Mouse (Mus musculus): ENCODE data around the gene Steap4. TPM values are rescaled to one million over a fixed set of nuclear protein-coding genes. Genes with fewer than 3 reads are reported as not detected.

The Steap4 gene
- total and polyA plus RNA-seq, 2 experiments from 2014 or later, result 0.43 to 0.46 TPM

GRCm38 (mm10) chr5:7959286-7959685 is 971 bp upstream of the Steap4 start:
- no peaks in the 10 kb centered on the region for H3K27me3 ChIP-seq (ENCODE audit: insufficient read depth, low read length)
- 88% methylated on average over 6 of the region's 6 CpGs for WGBS
- H3K4me2 ChIP-seq (ENCODE audit: low read depth), result no peak overlapping the region
- no peaks in the 10 kb centered on the region for H3K36me3 ChIP-seq (ENCODE audit: insufficient read depth)
- ATAC-seq, result no peak
- no peak for TF ChIP-seq CTCF (IDR thresholded peaks at IDR 0.05; ENCODE audit: low read depth)
- no peak for DNase-seq
- H3K4me3 ChIP-seq (ENCODE audit: low read depth, low read length), result no peak overlapping the region
- no peak overlapping the region for H3K27ac ChIP-seq (ENCODE audit: low read depth, low read length)
- no peak overlapping the region for H3K9ac ChIP-seq
- H3K9me3 ChIP-seq (ENCODE audit: low read length), result no peaks in the 10 kb centered on the region
- no peaks in the 10 kb centered on the region for H3K4me1 ChIP-seq (ENCODE audit: insufficient read depth)

GRCm38 (mm10) chr5:7961113-7961512 is 856 bp downstream of the Steap4 start:
- no peak overlapping the region for H3K27ac ChIP-seq (ENCODE audit: low read depth, low read length)
- H3K4me1 ChIP-seq (ENCODE audit: insufficient read depth), result no peaks in the 10 kb centered on the region
- 87% methylated on average over 7 of the region's 7 CpGs for WGBS
- no peaks in the 10 kb centered on the region for H3K9me3 ChIP-seq (ENCODE audit: low read length)
- ATAC-seq (no peak), DNase-seq (no peak)
- TF ChIP-seq CTCF (IDR thresholded peaks at IDR 0.05; ENCODE audit: low read depth), result no peak
- H3K4me3 ChIP-seq (ENCODE audit: low read depth, low read length), result no peak overlapping the region
- H3K27me3 ChIP-seq (ENCODE audit: insufficient read depth, low read length), result no peaks in the 10 kb centered on the region
- H3K9ac ChIP-seq, result no peak overlapping the region
- no peak overlapping the region for H3K4me2 ChIP-seq (ENCODE audit: low read depth)
- H3K36me3 ChIP-seq (ENCODE audit: insufficient read depth), result no peaks in the 10 kb centered on the region

- peak; percentile 53 for DNase-seq
- H3K27ac ChIP-seq (ENCODE audit: low read depth, low read length), result no peak overlapping the region
- H3K4me1 ChIP-seq (ENCODE audit: insufficient read depth), result no peaks in the 10 kb centered on the region
- H3K9me3 ChIP-seq (ENCODE audit: low read length), result no peaks in the 10 kb centered on the region
- WGBS, result 33% methylated on average over 3 of the region's 3 CpGs
- H3K4me2 ChIP-seq (ENCODE audit: low read depth), result no peak overlapping the region
- peak; percentile 27; the same call in 1 of the 2 replicates for ATAC-seq
- no peak overlapping the region for H3K9ac ChIP-seq
- peak; percentile 62 for TF ChIP-seq CTCF (IDR thresholded peaks at IDR 0.05; ENCODE audit: low read depth)
- no peak overlapping the region for H3K4me3 ChIP-seq (ENCODE audit: low read depth, low read length)
- no peaks in the 10 kb centered on the region for H3K27me3 ChIP-seq (ENCODE audit: insufficient read depth, low read length)
- no peaks in the 10 kb centered on the region for H3K36me3 ChIP-seq (ENCODE audit: insufficient read depth)
These were observed 5.0 kb downstream of the Steap4 start for GRCm38 (mm10) chr5:7965281-7965680.

- no peaks in the 10 kb centered on the region for H3K27me3 ChIP-seq (ENCODE audit: insufficient read depth, low read length)
- no peaks in the 10 kb centered on the region for H3K4me1 ChIP-seq (ENCODE audit: insufficient read depth)
- 75% methylated on average over 5 of the region's 5 CpGs for WGBS
- no peak overlapping the region for H3K9ac ChIP-seq
- no peaks in the 10 kb centered on the region for H3K9me3 ChIP-seq (ENCODE audit: low read length)
- H3K36me3 ChIP-seq (ENCODE audit: insufficient read depth), result no peaks in the 10 kb centered on the region
- DNase-seq, result no peak
- no peak for TF ChIP-seq CTCF (IDR thresholded peaks at IDR 0.05; ENCODE audit: low read depth)
- H3K4me3 ChIP-seq (ENCODE audit: low read depth, low read length), result no peak overlapping the region
- H3K4me2 ChIP-seq (ENCODE audit: low read depth), result no peak overlapping the region
- H3K27ac ChIP-seq (ENCODE audit: low read depth, low read length), result no peak overlapping the region
- ATAC-seq, result no peak
These were observed 7.9 kb downstream of the Steap4 start for GRCm38 (mm10) chr5:7968152-7968551.

- H3K9me3 ChIP-seq (ENCODE audit: low read length), result no peaks in the 10 kb centered on the region
- H3K36me3 ChIP-seq (ENCODE audit: insufficient read depth), result no peaks in the 10 kb centered on the region
- no peak overlapping the region for H3K27ac ChIP-seq (ENCODE audit: low read depth, low read length)
- no peak for TF ChIP-seq CTCF (IDR thresholded peaks at IDR 0.05; ENCODE audit: low read depth)
- H3K4me1 ChIP-seq (ENCODE audit: insufficient read depth), result no peaks in the 10 kb centered on the region
- H3K4me2 ChIP-seq (ENCODE audit: low read depth), result no peak overlapping the region
- 84% methylated on average over 2 of the region's 2 CpGs for WGBS
- no peak for DNase-seq
- no peaks in the 10 kb centered on the region for H3K27me3 ChIP-seq (ENCODE audit: insufficient read depth, low read length)
- no peak overlapping the region for H3K9ac ChIP-seq
- no peak overlapping the region for H3K4me3 ChIP-seq (ENCODE audit: low read depth, low read length)
- ATAC-seq, result no peak
These were observed 12.0 kb downstream of the Steap4 start for GRCm38 (mm10) chr5:7972266-7972665.

- Histone ChIP-seq H3K9me3 (ENCODE audit: low read length) (no peaks in the 10 kb centered on the region), H3K27ac (ENCODE audit: low read depth, low read length) (no peak overlapping the region), H3K27me3 (ENCODE audit: insufficient read depth, low read length) (no peaks in the 10 kb centered on the region), H3K36me3 (ENCODE audit: insufficient read depth) (no peaks in the 10 kb centered on the region), H3K4me2 (ENCODE audit: low read depth) (no peak overlapping the region), H3K4me3 (ENCODE audit: low read depth, low read length) (no peak overlapping the region), H3K9ac (no peak overlapping the region), H3K4me1 (ENCODE audit: insufficient read depth) (no peaks in the 10 kb centered on the region)
- TF ChIP-seq CTCF (IDR thresholded peaks at IDR 0.05; ENCODE audit: low read depth), result no peak
- DNase-seq (no peak), ATAC-seq (no peak)
- WGBS, result 84% methylated on average over 11 of the region's 11 CpGs
These were observed 14.4 kb downstream of the Steap4 start for GRCm38 (mm10) chr5:7974522-7975197.

GRCm38 (mm10) chr5:7980586-7980985 is 20.3 kb downstream of the Steap4 start:
- TF ChIP-seq CTCF (IDR thresholded peaks at IDR 0.05; ENCODE audit: low read depth), result no peak
- Histone ChIP-seq H3K9ac (no peak overlapping the region), H3K4me1 (ENCODE audit: insufficient read depth) (no peaks in the 10 kb centered on the region), H3K4me2 (ENCODE audit: low read depth) (no peak overlapping the region), H3K27me3 (ENCODE audit: insufficient read depth, low read length) (no peaks in the 10 kb centered on the region), H3K9me3 (ENCODE audit: low read length) (no peaks in the 10 kb centered on the region), H3K36me3 (ENCODE audit: insufficient read depth) (no peaks in the 10 kb centered on the region), H3K4me3 (ENCODE audit: low read depth, low read length) (no peak overlapping the region), H3K27ac (ENCODE audit: low read depth, low read length) (no peak overlapping the region)
- WGBS, result 82% methylated on average over 5 of the region's 5 CpGs
- ATAC-seq (no peak), DNase-seq (no peak)
